Mouse (Mus musculus): ENCODE data around the gene Pgam2.

The Pgam2 gene

DNA sequence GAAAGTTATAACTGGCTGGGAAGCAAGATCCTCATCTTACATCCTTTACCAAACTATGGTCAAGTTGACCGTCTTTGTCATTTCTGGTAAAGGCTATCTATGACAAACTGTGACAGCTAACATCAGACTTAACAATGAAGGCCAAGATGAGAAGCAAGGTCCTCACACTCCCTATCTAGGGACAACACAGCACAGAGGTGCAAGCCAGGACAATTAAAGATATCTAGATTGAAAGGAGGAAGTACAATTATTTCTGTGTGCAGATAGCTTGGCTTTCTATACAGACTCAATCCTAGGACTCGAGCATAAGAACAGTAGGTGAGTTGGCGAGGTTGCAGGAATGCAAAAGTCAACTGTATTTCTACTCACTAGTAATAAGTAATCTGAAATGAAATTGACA is 2.2 kb upstream of the Pgam2 start:
- no peak for DNase-seq

DNA sequence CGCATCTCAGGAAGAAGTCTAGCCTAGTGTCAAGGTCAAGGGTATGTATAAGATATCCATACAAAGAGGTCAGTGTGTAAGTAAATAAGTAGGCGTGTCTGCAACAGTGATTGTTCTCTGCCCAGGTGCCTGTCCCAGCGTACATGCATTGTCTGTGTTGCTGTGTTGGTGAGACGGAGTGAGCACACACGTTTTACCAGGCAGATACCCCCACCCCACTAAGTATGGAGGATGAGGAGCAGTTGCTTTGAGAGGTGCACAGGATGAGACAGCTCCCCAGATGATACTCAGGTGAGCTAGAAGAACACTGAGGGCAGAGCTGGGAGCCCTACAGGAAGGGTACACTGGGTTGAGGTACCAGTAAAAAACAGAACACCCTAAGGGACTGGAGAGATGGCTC is 641 bp upstream of the Pgam2 start:
- no peak for DNase-seq

DNA sequence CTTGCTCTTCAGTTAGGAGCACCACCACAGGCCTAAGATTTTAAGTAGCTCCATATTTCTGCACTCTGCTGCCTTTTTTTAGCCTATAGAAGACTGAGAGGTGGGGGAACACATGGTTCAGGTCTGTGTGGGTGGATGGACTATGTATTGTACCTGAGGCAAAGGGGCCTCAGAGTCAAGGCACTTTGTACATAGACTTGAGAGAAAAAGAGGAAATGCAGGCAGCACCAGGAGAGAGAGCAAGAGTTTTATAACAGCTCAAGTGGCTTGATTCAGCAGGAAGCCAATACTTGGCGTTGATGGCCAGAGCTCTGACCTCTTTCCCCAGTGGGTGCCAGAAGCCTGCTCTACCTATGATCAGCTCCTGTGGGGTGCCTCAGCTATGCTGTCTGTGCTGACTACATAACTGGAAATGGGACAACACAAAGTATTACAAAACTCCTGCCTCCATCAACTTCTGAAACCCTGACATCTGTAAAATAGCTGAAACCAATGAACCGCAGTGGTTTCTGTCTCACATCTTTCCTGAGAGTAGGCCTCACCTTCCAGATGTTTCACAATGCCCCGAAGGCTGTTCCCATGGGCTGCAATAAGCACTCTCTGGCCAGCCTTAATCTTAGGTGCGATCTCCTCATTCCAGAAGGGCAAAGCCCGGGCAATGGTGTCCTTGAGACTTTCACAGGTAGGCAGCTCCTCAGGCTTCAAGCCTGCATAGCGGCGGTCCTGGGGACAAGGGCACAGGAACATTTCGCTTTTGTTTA is 896 bp downstream of the Pgam2 start:
- DNase-seq: peak in 1 of 2 experiments; percentile 46

DNA sequence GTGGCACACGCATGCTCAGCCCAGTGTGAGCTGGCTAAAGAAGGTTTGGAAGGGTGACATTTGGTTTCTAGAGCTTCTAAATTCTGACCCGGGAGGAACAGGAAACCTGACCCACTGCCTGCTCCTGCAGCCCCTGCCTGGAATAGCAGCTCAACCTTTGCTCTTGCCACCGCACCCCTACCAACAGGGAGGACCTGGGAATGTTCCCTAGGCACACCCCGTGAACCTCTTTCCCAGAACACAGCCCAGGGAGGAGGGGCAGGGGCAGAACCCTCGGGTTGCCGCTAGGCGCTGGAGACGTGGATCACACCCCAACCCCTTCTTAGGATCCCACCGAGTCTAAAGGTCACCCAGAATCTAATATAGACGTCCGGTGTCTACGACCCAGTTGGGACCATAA is 1.5 kb downstream of the Pgam2 start:
- peak in 1 of 2 experiments; percentile 48 for DNase-seq

DNA sequence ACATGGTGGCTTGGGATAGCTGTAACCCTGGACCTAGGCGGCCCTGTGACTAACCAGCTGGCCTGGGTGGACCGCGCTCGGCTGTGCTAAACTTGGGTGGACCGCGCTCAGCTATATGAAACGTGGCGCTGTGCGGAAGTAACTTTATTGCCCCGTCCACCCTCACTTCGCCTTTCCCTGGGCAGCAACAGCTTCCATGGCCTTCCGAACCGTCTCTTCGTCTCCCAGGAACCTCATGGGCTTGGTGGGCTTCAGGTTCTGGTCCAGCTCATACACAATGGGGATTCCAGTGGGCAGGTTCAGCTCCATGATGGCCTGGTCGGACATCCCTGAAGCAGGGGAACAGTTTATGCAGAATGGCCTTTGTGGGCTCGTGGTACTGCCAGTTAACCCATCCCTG is 2.0 kb downstream of the Pgam2 start:
- DNase-seq: no peak

DNA sequence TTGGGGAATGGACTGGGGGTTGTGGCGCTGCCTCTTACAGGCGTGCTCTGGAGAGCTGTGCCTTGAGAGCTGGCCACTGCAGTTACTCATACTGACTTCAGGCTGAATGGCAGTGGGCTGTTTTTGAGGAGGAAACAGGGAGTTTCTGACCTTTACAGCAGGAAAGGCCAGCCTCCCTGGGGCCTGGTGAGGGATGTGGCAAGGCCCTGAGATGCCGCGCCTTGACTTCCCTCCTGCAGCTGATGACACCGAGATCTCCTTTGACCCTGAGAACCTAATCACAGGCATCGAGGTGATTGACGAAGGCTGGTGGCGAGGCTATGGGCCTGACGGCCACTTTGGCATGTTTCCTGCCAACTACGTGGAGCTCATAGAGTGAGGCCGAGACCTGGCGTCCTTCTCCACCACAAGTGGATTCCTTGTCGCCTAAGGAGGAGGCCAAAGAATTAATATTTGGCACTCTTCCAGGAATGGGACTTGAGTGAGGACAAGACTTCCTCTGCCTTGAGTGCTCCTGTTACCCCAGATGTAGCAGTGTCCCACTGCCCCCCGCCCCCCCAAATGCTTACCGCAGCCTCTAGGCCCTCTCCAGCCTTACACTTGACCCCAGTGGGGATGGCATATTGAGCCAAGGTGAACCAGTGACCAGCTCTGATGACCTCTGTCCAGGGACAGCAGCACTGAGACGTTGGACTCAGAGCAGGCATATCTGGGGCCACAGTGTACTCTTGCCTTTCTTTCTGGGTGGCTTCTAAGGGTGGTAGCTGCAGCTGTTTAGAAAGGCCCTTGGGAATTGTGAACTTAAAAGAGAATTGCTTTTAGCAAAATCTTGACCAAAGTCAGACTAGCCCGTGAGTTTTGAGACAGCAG is 3.7 kb downstream of the Pgam2 start:
- no peak for DNase-seq

DNA sequence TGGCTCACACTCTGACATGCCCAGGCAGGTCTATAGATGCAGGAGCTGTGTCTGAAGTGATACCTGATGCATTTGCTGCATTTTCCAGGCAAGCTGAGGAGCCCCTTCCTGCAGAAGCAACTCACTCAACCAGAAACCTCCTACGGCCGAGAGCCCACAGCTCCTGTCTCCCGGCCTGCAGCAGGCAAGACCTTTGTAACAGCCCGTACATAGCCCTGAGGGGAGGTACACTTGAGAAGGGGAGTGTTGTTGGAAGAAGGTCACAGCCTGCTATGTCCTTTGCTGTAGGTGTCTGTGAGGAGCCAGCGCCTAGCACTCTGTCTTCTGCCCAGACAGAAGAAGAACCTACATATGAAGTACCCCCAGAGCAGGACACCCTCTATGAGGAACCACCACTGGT is 5.6 kb downstream of the Pgam2 start:
- peak in 1 of 2 experiments; percentile 61 for DNase-seq

DNA sequence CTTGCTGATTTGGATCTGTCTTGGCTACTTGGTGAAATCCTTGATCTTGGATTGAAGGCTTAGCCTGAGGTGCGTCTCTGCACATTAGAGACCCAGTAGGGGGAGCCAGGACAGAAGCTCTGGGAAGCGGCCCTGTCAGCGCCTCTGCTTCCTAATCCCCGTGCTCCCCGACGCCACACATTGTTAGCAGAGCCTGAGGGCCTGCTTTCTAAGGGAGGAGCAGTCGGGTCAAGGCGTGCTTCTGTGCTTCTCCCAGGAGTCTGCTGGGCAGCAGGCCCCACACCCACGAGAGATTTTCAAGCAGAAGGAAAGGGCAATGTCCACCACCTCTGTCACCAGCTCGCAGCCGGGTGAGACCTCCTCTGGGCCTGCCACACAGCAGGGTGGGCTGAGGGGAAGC is 6.2 kb downstream of the Pgam2 start:
- DNase-seq: peak in 1 of 2 experiments; percentile 61

DNA sequence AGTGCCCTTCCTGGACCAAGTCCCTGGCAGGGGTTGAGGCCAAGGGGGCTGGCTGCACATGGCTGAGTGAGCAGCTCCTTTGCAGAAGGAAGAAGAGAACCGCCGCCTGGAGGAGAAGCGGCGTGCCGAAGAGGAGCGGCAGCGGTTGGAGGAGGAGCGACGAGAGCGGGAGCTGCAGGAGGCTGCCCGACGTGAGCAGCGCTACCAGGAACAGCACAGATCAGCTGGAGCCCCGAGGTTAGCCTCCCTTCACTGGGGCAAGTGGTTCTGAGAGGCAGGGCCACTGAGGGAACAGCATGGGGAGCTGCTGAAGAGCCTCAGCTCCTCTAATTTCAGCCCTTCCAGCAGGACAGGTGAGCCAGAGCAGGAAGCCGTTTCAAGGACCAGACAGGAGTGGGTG is 6.6 kb downstream of the Pgam2 start:
- DNase-seq: no peak

DNA sequence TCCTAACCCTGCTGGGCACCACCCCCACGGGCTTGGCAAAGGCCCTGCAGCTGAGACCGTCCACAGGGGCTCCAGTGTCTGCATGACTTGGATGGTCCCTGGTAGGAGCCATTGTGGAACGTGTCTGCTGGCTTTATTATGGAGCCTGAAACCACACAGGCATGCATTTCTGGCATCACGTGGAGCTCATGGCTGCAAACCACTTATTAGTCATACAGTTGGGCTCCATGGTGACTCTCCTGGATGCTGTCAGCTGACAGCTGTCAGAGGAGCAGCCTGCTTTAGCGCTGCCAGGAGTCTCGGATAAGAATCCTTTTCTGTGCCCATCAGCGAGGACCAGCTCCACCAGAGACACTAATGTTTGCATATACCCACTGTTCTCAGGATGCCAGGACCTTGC is 7.8 kb downstream of the Pgam2 start:
- DNase-seq: no peak

DNA sequence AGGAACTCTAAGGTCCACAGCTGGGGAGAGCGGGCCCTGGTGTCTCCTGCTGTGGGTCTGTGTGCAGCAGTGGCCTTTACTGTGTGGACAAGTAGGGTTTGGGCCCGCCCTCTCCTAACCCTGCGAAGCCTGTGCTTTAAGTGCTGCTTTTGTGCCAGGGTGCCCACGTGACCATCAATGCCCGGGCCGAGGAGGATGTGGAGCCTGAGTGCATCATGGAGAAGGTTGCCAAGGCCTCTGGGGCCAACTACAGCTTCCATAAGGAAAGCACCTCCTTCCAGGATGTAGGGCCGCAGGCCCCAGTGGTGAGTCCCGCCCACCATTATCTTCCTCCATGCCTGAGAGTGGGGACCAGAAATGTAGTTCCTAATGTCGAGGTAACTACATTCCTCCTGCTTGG is 8.2 kb downstream of the Pgam2 start:
- DNase-seq: no peak

DNA sequence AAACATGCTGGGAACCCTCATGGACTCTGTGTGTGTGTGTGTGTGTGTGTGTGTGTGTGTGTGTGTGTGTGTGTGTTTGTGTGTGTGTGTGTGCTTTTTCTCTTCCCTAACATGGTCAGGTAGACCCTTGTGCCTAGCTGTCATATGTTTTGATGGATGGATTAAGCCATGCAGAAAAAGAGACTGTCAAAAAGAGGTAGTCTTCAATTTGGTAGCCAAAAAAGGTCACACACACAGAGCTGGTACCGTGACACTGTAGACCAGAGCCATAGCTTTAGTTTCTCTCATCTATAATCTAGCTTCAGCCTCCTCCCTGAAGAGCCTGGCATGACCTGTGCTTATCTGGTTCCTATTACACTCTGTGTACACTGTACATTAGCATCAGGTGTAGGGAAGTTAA is 13.1 kb downstream of the Pgam2 start:
- no peak for DNase-seq

DNA sequence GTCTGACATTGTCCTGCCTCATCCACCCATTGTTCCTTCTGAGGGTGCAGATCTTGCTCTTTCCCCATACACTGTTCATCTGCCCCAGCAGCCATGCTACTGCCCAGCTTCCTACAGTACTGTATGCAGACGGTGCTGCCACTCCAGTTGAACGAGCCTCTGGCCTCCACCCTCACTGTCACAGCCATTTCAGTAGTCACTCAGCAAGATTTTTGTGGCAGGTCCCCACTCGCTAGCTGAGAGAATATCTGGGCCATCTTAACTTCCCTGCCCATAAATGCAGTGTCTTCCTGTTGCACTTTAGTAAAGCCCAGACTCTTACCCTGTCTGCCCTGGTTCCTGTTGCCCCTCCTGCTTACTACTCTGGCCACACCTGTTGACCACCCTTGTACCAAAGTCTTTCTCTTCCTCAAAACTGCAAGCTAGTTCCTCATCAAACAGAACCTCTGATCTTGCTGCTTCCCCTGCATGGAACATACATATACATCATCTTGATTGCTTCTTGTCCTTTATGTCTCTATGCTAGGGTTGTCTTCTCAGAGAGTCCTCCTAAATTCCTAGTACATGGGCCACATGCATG is 13.7 kb downstream of the Pgam2 start:
- no peak for DNase-seq

DNA sequence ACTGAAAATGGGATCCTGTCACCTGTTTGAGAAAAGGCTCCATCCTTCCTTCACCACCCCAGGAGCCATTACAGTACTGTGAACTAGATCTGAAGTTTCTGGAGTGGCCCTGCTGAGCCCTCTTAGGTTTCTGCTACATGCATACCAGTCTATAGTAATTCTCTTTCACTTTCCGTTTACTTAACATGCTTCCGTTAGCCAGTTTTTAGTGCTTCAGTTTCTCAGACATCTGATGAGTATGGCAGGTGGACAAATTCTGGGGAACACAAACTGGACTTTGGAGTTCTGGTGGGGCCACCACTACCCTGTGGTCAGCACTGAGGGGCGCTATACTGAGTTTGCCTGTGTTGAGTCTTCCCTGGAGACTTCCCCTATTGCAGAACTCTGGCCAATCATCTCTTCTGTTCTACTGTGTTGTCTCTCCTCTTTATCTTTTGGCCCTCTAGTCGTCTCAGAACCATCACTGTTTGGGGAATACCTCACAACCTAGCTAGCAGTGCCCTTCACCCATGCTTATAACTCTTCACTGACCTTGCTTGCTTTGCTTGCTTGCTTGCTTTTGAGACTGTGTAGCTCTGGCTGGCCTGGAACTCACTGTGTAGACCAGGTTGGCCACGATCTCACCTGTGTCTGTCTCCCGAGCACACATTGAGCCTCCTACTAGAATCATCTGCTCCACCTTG is 14.3 kb downstream of the Pgam2 start:
- DNase-seq: no peak

DNA sequence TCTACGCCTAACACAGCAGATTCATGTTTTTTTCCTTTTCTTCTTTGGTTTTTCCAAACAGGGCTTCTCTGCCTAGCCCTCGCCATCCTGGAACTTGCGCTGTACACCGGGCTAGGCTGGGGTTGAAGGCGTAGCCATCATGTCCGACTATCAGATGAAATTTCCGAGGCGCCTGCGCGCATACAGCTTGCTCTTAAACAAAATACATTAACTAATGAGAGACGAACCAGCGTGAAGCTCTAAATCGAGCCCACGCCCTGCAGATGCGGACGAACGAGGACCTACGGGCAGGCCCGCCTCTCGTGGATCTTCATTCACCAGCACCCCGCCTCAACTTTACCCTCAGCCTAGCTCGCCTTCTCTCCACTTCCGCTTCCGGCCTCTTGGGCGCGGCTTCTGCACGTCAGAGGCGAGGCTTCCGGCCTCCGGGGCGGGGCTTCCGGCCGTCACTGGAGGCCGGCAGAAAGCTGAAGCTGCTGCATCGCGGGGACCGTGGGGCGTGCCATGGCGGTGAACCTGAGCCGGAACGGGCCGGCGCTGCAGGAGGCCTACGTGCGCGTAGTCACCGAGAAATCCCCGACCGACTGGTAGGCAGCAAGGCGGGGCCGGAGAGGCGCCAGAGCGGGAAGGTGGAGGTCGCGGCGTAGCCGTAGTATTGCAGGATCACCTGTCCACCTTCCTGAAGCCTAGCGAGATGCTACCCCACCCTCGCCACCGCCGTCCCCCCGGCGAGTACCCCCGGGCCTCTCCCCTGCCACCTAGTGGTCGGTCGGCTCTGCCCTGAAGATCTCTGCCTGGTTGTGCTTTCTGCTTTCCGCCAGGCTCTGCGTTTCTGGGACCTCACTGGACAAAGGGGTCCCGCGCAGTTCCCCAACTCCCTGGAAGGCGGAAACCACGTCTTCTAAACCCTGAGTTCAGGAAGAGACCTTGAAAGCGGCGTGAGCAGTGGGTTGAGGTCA is 15.2 kb downstream of the Pgam2 start, which contains the start of gene Dbnl:
Dbnl (plus strand) TSS at position 433 of the 959 bp plus-strand sequence.
- peak; percentile 97 to 98 for DNase-seq

DNA sequence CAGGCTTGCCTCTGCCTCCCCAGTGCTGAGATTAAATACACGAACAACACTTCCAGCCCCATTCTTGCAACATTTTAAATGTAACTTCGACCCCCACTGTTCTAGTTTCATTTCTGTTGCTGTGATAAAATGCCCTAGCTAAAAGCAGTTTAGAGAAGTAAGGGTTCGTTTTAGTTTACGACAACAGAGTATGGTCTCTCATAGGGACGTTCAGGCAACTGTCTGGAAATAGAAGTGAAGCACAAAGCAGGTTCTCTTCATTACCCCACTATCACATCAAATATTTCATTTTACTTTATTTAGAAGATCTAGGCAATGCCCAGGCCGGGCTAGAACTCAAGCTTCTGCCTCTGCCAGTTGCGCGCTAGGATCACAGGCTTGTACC is 15.9 kb downstream of the Pgam2 start:
- DNase-seq: no peak

DNA sequence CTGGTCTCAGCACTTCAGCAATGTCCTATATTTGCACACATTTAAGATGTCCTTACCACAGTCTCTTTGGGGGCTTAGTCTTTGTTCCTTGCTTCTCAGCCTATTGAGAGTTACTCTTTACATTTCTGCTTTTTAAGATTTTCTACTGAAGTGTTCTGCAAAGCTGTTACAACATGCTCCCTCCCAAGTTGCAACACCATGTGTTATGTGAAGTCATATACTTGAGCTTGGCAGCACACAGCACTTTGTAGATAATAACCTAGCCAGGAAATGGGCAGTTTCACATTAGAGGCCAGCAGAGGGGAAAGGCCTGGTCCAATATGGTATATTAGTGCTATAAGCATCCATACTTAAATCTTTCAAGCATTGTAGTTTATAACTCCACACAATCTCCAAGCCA is 17.8 kb downstream of the Pgam2 start:
- no peak for DNase-seq

DNA sequence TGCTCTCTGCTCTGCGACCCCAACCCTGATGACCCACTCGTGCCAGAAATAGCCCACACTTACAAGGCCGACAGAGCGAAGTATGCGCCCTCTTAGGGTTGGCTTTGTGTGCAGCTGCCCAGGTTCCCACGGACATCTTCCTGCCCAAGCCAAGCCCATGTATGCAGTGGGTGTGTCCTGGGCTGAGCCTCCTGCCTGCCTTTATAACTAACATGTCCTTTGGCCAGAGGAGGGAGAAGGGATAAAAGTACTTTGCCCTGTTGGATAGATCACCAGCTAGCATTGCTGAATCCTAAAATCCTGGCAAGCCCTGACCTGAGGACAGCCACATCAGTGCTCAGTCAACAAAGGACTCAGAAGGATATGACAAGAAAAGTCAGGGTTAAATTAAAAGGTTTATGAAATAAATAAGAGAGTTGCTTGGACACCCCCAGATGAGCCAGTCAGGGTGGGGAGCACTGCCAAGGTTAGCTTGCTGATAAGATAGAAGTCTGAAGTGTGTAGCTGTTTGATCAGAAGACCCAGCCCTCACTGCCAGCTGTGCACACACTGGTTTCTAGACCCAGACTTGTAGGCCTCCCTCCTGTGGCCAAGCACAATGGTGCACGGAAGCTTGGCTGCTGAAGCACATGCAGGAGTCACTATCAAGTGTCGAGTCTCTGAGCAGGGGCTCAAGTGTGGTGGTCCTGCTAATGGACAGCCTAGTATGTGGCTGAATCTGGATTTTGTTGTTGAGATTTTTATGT is 21.2 kb downstream of the Pgam2 start:
- DNase-seq: peak in 1 of 2 experiments; percentile 44

DNA sequence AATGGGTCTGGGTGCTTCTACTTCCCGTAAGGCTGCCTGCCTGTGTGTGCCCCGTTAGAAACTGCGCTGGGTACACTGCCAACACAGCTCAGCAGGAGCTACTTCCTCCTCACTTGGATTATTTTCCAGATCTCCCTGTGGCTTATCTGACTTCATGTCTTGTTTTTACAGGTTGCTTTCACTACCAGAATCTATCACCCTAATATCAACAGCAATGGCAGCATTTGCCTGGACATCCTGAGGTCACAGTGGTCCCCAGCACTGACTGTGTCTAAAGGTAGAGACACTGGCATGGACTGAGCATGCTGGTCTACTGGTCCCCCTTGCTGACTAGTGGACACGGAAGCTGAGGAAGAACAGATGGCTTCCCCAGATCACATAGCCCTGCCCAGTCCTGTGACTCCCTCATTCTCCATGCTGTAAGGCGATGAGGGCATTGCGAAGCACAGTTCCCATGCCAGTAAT is 23.5 kb downstream of the Pgam2 start:
- no peak for DNase-seq

DNA sequence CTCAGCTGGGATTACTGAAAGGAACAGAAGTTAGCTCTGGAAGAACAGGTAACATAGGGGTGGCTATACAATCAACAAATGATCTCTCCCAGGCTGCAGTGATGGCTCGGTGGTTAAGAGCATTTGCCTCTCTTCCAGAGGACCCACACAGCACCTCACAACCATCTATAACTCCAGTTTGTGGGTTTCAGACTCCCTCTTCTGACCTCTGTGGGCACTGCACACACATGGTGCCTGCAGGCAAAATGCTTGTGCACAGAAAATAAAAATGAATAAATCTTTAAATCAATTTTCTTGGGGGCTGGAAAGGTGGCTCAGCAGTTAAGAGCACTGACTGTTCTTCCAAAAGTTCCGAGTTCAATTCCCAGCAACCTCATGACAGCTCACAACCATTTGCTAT is 25.1 kb downstream of the Pgam2 start:
- no peak for DNase-seq

DNA sequence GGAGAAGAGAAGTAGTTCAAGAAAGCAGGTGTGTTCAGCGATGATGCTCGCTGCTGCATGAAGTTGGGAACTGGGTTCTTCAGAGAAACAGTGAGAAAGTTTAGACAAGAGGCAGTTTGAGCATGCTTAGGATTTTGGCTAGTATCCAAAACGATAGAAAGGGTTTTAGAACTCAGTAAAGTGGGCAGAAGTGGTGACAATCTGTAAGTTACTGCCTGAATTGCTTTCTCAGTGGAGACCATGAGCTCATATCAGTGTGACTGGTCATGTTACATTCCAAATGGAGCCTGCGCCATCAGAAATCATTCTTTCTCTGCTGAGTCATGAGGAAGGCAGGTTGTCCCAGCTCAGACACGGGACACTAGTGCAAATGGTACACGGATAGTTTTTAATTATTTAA is 37.5 kb downstream of the Pgam2 start:
- no peak for DNase-seq

Measured in kidney, postnatal 25 days (tissue).